Mouse (Mus musculus): ENCODE measurements at regions not wholly inside any gene's neighbourhood (a gene's known extent, or its start where the extent isn't known, plus 50 kb on each side); places are given as distances from the start of the nearest gene placed in this dataset.

DNA sequence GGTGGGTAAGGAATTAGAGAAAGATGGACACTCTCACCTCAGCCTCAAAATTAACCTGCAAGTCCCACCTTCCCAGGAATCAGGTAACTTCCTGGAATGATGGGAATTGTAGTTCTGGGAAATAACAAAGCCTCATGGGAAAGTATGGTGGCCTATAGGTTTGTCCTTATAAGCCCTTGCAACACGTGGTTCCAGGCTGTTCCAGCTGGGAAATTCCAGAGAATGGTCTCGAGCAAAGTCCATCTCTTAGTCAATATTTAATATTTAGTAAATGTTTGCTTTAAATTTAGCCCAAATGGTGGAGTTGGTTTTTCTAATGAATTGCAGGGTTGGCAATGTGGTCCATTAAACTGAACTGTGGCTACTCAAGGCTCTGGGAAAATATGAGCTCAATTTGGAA is 150.5 kb downstream of the Trim29 start:
- Histone ChIP-seq H3K9ac (ENCODE audit: low read length) (no peak overlapping the region), H3K27ac (ENCODE audit: low read depth, low read length) (no peak overlapping the region), H3K9me3 (ENCODE audit: control insufficient read depth, low read length) (no peaks in the 10 kb centered on the region), H3K27me3 (ENCODE audit: control insufficient read depth, insufficient read depth, low read length) (no peaks in the 10 kb centered on the region), H3K4me2 (ENCODE audit: low read depth) (no peak overlapping the region), H3K4me3 (ENCODE audit: low read depth, low read length) (no peak overlapping the region), H3K36me3 (ENCODE audit: control insufficient read depth, insufficient read depth, low read length) (no peaks in the 10 kb centered on the region), H3K4me1 (ENCODE audit: control insufficient read depth, insufficient read depth, low read length) (no peaks in the 10 kb centered on the region)
- DNase-seq (ENCODE audit: low spot score): no peak
- no peak for ATAC-seq (ENCODE audit: insufficient read depth, low FRiP score, low TSS enrichment)
- 71% methylated on average over 2 of the region's 2 CpGs for WGBS

DNA sequence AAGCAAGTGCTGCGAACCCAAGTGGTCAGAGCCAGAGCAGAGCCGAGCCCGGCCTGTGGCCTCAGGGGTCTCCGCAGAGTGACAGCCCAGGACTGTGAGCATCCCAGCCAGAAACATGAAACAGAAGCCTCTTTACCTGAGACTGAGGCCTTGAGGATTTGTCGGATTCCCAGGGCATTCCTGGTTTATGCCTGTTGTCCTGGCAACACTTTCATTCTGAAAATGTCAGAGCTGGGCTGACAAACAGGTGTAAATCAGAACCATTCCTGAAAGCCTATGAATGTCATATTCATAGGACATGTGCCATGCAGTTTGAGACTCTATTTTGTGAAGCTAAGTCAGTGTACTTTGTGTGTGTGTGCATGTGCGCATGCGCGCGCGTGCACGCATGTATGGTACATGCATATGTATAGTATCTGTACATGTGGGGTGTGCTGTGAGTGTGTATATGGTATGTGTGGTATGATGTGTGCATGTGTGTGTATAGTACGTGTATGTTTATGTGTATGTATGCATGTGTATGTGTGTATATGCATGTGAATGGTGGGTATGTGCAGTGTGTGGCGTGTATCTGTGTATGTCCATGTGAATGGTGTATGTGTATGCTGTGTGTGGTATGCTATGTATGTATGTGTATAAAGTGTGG is 152.9 kb downstream of the Trim29 start:
- 92% methylated on average over 13 of the region's 13 CpGs for WGBS
- Histone ChIP-seq H3K36me3 (ENCODE audit: control insufficient read depth, insufficient read depth, low read length) (no peaks in the 10 kb centered on the region), H3K9ac (ENCODE audit: low read length) (no peak overlapping the region), H3K9me3 (ENCODE audit: control insufficient read depth, low read length) (no peaks in the 10 kb centered on the region), H3K4me1 (ENCODE audit: control insufficient read depth, insufficient read depth, low read length) (no peaks in the 10 kb centered on the region), H3K27me3 (ENCODE audit: control insufficient read depth, insufficient read depth, low read length) (no peaks in the 10 kb centered on the region), H3K4me3 (ENCODE audit: low read depth, low read length) (no peak overlapping the region), H3K4me2 (ENCODE audit: low read depth) (no peak overlapping the region), H3K27ac (ENCODE audit: low read depth, low read length) (no peak overlapping the region)
- DNase-seq (ENCODE audit: low spot score): no peak
- ATAC-seq (ENCODE audit: insufficient read depth, low FRiP score, low TSS enrichment): no peak

DNA sequence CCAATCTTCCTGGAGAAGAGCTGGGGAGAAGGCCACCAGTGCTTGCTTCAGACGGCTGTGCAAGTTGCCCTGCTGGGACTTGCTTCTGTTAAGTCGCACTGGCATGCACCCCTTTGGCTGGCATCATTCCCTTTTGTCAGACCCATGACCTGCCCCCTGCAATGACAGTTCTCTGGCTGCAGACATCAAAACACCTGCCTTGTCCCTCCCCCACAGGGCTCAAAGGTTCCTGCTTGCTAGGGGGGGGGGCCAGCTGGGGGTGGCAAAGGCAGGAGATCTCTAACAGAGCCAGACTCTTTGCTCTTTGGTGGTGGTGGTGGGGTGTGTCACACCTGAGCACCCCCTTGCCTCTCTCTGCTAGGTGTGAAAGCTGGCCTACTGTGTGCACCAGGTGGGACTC is 154.5 kb downstream of the Trim29 start:
- Histone ChIP-seq H3K4me1 (ENCODE audit: control insufficient read depth, insufficient read depth, low read length) (no peaks in the 10 kb centered on the region), H3K27ac (ENCODE audit: low read depth, low read length) (no peak overlapping the region), H3K4me2 (ENCODE audit: low read depth) (no peak overlapping the region), H3K9me3 (ENCODE audit: control insufficient read depth, low read length) (no peaks in the 10 kb centered on the region), H3K4me3 (ENCODE audit: low read depth, low read length) (no peak overlapping the region), H3K9ac (ENCODE audit: low read length) (no peak overlapping the region), H3K36me3 (ENCODE audit: control insufficient read depth, insufficient read depth, low read length) (no peaks in the 10 kb centered on the region), H3K27me3 (ENCODE audit: control insufficient read depth, insufficient read depth, low read length) (no peaks in the 10 kb centered on the region)
- 69% methylated on average over 2 of the region's 2 CpGs for WGBS
- ATAC-seq (ENCODE audit: insufficient read depth, low FRiP score, low TSS enrichment): no peak
- DNase-seq (ENCODE audit: low spot score): no peak

- H3K4me2 ChIP-seq (ENCODE audit: low read depth): no peak overlapping the region
- H3K36me3 ChIP-seq (ENCODE audit: control insufficient read depth, insufficient read depth, low read length): no peaks in the 10 kb centered on the region
- DNase-seq (ENCODE audit: low spot score) (no peak), ATAC-seq (ENCODE audit: insufficient read depth, low FRiP score, low TSS enrichment) (no peak)
- WGBS: 69% methylated on average over 8 of the region's 8 CpGs
- H3K27me3 ChIP-seq (ENCODE audit: control insufficient read depth, insufficient read depth, low read length): no peaks in the 10 kb centered on the region
- H3K9me3 ChIP-seq (ENCODE audit: control insufficient read depth, low read length): no peaks in the 10 kb centered on the region
- H3K27ac ChIP-seq (ENCODE audit: low read depth, low read length): no peak overlapping the region
- H3K4me3 ChIP-seq (ENCODE audit: low read depth, low read length): no peak overlapping the region
- no peak overlapping the region for H3K9ac ChIP-seq (ENCODE audit: low read length)
- H3K4me1 ChIP-seq (ENCODE audit: control insufficient read depth, insufficient read depth, low read length): no peaks in the 10 kb centered on the region
Observed at GRCm38 (mm10) chr9:43465731-43466330, 155.2 kb downstream of the Trim29 start.

DNA sequence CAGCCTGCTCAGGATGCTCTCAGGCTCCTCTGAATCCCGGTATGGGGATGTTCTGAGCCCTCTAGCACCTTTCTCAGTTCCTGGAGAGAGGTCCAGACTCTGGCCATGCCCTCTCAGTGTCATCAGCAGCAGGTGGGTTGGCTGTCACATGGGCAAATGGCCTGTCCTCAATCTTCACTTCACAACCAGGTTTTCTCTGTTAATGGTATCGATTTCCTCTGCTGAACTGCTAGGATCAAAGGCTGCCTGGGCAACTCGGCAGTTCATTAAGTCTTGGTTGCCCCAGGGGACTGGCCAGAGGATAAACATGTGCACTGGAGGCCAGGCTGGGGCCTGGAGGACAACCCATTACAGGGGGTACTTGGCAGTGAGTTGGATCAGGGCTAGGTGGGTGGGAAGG is 156.2 kb downstream of the Trim29 start:
- Histone ChIP-seq H3K4me2 (ENCODE audit: low read depth) (no peak overlapping the region), H3K9me3 (ENCODE audit: control insufficient read depth, low read length) (no peaks in the 10 kb centered on the region), H3K27me3 (ENCODE audit: control insufficient read depth, insufficient read depth, low read length) (no peaks in the 10 kb centered on the region), H3K4me3 (ENCODE audit: low read depth, low read length) (no peak overlapping the region), H3K9ac (ENCODE audit: low read length) (no peak overlapping the region), H3K4me1 (ENCODE audit: control insufficient read depth, insufficient read depth, low read length) (no peaks in the 10 kb centered on the region), H3K36me3 (ENCODE audit: control insufficient read depth, insufficient read depth, low read length) (no peaks in the 10 kb centered on the region), H3K27ac (ENCODE audit: low read depth, low read length) (no peak overlapping the region)
- whole genome bisulfite sequencing: 36% methylated on average over 3 of the region's 3 CpGs
- ATAC-seq (ENCODE audit: insufficient read depth, low FRiP score, low TSS enrichment) (no peak), DNase-seq (ENCODE audit: low spot score) (no peak)

GRCm38 (mm10) chr9:43469215-43469614 is 158.6 kb downstream of the Trim29 start:
- Histone ChIP-seq H3K4me2 (ENCODE audit: low read depth) (no peak overlapping the region), H3K4me3 (ENCODE audit: low read depth, low read length) (no peak overlapping the region), H3K4me1 (ENCODE audit: control insufficient read depth, insufficient read depth, low read length) (no peaks in the 10 kb centered on the region), H3K9me3 (ENCODE audit: control insufficient read depth, low read length) (no peaks in the 10 kb centered on the region), H3K27ac (ENCODE audit: low read depth, low read length) (no peak overlapping the region), H3K9ac (ENCODE audit: low read length) (no peak overlapping the region), H3K36me3 (ENCODE audit: control insufficient read depth, insufficient read depth, low read length) (no peaks in the 10 kb centered on the region), H3K27me3 (ENCODE audit: control insufficient read depth, insufficient read depth, low read length) (no peaks in the 10 kb centered on the region)
- WGBS: 90% methylated on average over 10 of the region's 10 CpGs
- ATAC-seq (ENCODE audit: insufficient read depth, low FRiP score, low TSS enrichment) (no peak), DNase-seq (ENCODE audit: low spot score) (no peak)

- ATAC-seq (ENCODE audit: insufficient read depth, low FRiP score, low TSS enrichment) (no peak), DNase-seq (ENCODE audit: low spot score) (no peak)
- Histone ChIP-seq H3K4me3 (ENCODE audit: low read depth, low read length) (no peak overlapping the region), H3K4me2 (ENCODE audit: low read depth) (no peak overlapping the region), H3K36me3 (ENCODE audit: control insufficient read depth, insufficient read depth, low read length) (no peaks in the 10 kb centered on the region), H3K4me1 (ENCODE audit: control insufficient read depth, insufficient read depth, low read length) (no peaks in the 10 kb centered on the region), H3K9ac (ENCODE audit: low read length) (no peak overlapping the region), H3K27me3 (ENCODE audit: control insufficient read depth, insufficient read depth, low read length) (no peaks in the 10 kb centered on the region), H3K9me3 (ENCODE audit: control insufficient read depth, low read length) (no peaks in the 10 kb centered on the region), H3K27ac (ENCODE audit: low read depth, low read length) (no peak overlapping the region)
- 81% methylated on average over 2 of the region's 2 CpGs for WGBS
Observed at GRCm38 (mm10) chr9:43472231-43472630, 161.6 kb downstream of the Trim29 start.

DNA sequence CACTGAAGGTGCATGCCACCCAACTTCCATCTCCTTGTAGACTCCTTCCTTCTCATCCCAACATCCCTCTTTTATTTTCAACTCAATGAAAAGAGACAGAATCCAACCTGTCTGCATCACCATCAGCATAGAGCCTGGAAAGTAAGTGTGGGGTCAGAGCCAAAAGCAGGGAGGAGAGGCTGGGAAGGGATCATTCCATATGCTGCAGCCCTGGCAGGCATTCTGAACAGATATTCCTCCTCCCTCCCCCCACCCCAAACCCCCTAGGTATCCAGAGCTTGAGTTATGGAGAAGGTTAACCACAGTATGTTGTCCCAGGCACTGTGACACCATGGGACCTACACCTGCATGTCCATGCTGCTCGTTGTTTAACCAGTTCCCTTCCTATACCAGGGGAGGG is 162.5 kb downstream of the Trim29 start:
- Histone ChIP-seq H3K4me2 (ENCODE audit: low read depth) (no peak overlapping the region), H3K4me1 (ENCODE audit: control insufficient read depth, insufficient read depth, low read length) (no peaks in the 10 kb centered on the region), H3K9ac (ENCODE audit: low read length) (no peak overlapping the region), H3K27me3 (ENCODE audit: control insufficient read depth, insufficient read depth, low read length) (no peaks in the 10 kb centered on the region), H3K4me3 (ENCODE audit: low read depth, low read length) (no peak overlapping the region), H3K27ac (ENCODE audit: low read depth, low read length) (no peak overlapping the region), H3K9me3 (ENCODE audit: control insufficient read depth, low read length) (no peaks in the 10 kb centered on the region), H3K36me3 (ENCODE audit: control insufficient read depth, insufficient read depth, low read length) (no peaks in the 10 kb centered on the region)
- WGBS: 83% methylated on average over 1 of the region's 1 CpGs
- no peak for ATAC-seq (ENCODE audit: insufficient read depth, low FRiP score, low TSS enrichment)
- no peak for DNase-seq (ENCODE audit: low spot score)

GRCm38 (mm10) chr9:43473601-43474302 is 163.1 kb downstream of the Trim29 start:
- H3K4me1 ChIP-seq (ENCODE audit: control insufficient read depth, insufficient read depth, low read length): no peaks in the 10 kb centered on the region
- DNase-seq (ENCODE audit: low spot score) (no peak), ATAC-seq (ENCODE audit: insufficient read depth, low FRiP score, low TSS enrichment) (no peak)
- no peaks in the 10 kb centered on the region for H3K36me3 ChIP-seq (ENCODE audit: control insufficient read depth, insufficient read depth, low read length)
- H3K27me3 ChIP-seq (ENCODE audit: control insufficient read depth, insufficient read depth, low read length): no peaks in the 10 kb centered on the region
- no peak overlapping the region for H3K27ac ChIP-seq (ENCODE audit: low read depth, low read length)
- WGBS: 70% methylated on average over 16 of the region's 16 CpGs
- H3K4me3 ChIP-seq (ENCODE audit: low read depth, low read length): no peak overlapping the region
- H3K9ac ChIP-seq (ENCODE audit: low read length): no peak overlapping the region
- H3K9me3 ChIP-seq (ENCODE audit: control insufficient read depth, low read length): no peaks in the 10 kb centered on the region
- H3K4me2 ChIP-seq (ENCODE audit: low read depth): no peak overlapping the region
